Mouse (Mus musculus) megakaryocyte, embryonic 14.5 days (primary cell): Measurements from ENCODE around the gene Mybph.

ENCODE experiments used
- FLI1 ChIP-seq: IDR thresholded peaks from 2 replicates; pipeline ENCODE4 v1.6.1; 2012; ENCODE audit warnings: low read length, inconsistent platforms, mixed read lengths
- GATA1 ChIP-seq: IDR thresholded peaks from 3 replicates; pipeline ENCODE4 v1.6.1; 2012; ENCODE audit warnings: mixed read lengths, low read length, inconsistent platforms, borderline replicate concordance

GRCm38 (mm10) chr1:134195571-134195970 lies 2.3 kb downstream of the Mybph start:
- TF ChIP-seq GATA1 = no peak
- TF ChIP-seq FLI1 = no peak
